Comparison of ENCODE assay signal across 8 mouse cellular contexts in the genomic region with DNA sequence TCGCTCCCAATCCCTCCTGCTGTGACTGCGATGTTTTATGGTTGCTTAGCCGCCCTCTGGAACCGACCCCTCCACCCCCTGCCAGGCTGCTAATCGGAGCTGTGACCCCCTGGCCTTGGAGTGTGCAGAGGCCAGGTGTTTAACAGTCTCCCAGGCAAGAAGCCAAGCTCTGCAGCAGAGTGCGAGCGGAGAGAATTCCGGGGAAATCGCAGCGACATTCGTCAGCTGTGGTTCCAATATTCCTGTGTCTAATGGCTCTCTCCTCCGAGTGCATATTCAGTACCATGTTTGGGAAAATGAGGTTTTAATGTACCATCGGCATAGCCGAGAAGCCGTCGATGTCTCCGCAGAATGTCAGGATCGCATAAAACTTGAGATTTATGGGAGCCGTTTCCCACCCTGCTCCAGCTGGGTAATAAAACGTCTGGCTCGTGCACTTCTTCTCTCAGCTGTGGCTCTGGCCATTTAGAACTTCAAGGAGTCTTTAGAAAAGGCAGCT.
DNase-seq lines count a peak whose midpoint lies in the region; ATAC-seq and TF ChIP-seq lines count a peak whose summit lies in the region.

No protein-coding gene starts in this region.

- H3K9me3 ChIP-seq in heart, embryonic 16.5 days (replicated peaks; ENCODE audit: control insufficient read depth, low read length): no peaks in the 10 kb centered on the region

- peaks cover 4% of the 10 kb centered on the region; the same call in 1 of the 2 replicates for H3K27me3 ChIP-seq in heart, embryonic 16.5 days (ENCODE audit: control insufficient read depth, insufficient read depth, low read length)

- peak; percentile 43 to 49 for DNase-seq in cerebellum, postnatal 14 days
- DNase-seq in cerebellum, adult 9-10 months: no peak
- DNase-seq in Muller cell, postnatal 12 days (ENCODE audit: inconsistent ontology term): peak; percentile 77
- peak; percentile 88 for DNase-seq in kidney, postnatal 10 days
- DNase-seq in adipocyte (ENCODE audit: low spot score): no peak

- H3K36me3 ChIP-seq in heart, embryonic 16.5 days (ENCODE audit: control insufficient read depth, insufficient read depth): no peaks in the 10 kb centered on the region

- WGBS in heart, embryonic 16.5 days: 14% methylated on average over 21 of the region's 21 CpGs
- 16% methylated on average over 21 of the region's 21 CpGs for WGBS in olfactory bulb, adult 2 months

- TF ChIP-seq POLR2A in olfactory bulb, adult 2 months (IDR thresholded peaks at IDR 0.05; ENCODE audit: insufficient read depth, low read depth, low read length): no peak

- TF ChIP-seq CTCF in olfactory bulb, adult 2 months (IDR thresholded peaks at IDR 0.05; ENCODE audit: insufficient read depth, low read depth, low read length): no peak

- H3K4me2 ChIP-seq in heart, embryonic 16.5 days (ENCODE audit: low read depth, low read length): peak overlapping the region; percentile 54

- H3K4me3 ChIP-seq in heart, embryonic 16.5 days (ENCODE audit: low read length): peak overlapping the region; percentile 11; the same call in 1 of the 2 replicates
- H3K4me3 ChIP-seq in olfactory bulb, adult 2 months (ENCODE audit: insufficient read depth, low read depth, low read length): peak overlapping the region; percentile 9; the same call in 1 of the 2 replicates

- H3K9ac ChIP-seq in heart, embryonic 16.5 days (ENCODE audit: low read length): peak overlapping the region; percentile 32; the same call in 1 of the 2 replicates

- no peak overlapping the region for H3K27ac ChIP-seq in heart, embryonic 16.5 days (ENCODE audit: low read length)
- no peak overlapping the region for H3K27ac ChIP-seq in olfactory bulb, adult 2 months (ENCODE audit: insufficient read depth, low read depth, low read length)

- ATAC-seq in heart, embryonic 16.5 days (replicated peaks; ENCODE audit: extremely low read depth, insufficient read depth, low FRiP score): peak; percentile 72
- ATAC-seq in cerebellum, adult (ENCODE audit: insufficient number of reproducible peaks, low FRiP score, low TSS enrichment): no peak

- H3K4me1 ChIP-seq in heart, embryonic 16.5 days (ENCODE audit: control insufficient read depth, insufficient read depth, low read length): peaks cover 24% of the 10 kb centered on the region
- H3K4me1 ChIP-seq in olfactory bulb, adult 2 months (ENCODE audit: control insufficient read depth, insufficient read depth, low read length): peaks cover 19% of the 10 kb centered on the region

Comparison
In these comparisons a context has a peak if more than half of its experiments do, and no peak if none do; other contexts are left out.
1. DNase-seq: peak in cerebellum, postnatal 14 days (2 of 2), Muller cell, postnatal 12 days (single experiment) and kidney, postnatal 10 days (single experiment); none in cerebellum, adult 9-10 months (single experiment) and adipocyte (single experiment).